Mouse (Mus musculus) forebrain, embryonic 14.5 days (tissue): ENCODE data around the gene Pcsk6. TPM values are rescaled to one million over a fixed set of nuclear protein-coding genes. Genes with fewer than 3 reads are reported as not detected.
A peak's percentile ranks its signal among the peaks of the same experiment; 100 is the strongest.

Experiments
- ATAC-seq: fragments of 200-750 bp; cut with Nextera tagmentation; 2 replicates; pipeline ENCODE4 v1.8.0; 2017; ENCODE audit warnings: mild to moderate bottlenecking, moderate library complexity
- DNase-seq: peaks from one replicate; pipeline ENCODE4 v3.0.0-alpha.2; 2015; ENCODE audit warnings: low spot score
- H3K27ac ChIP-seq: fragments of 300-500 bp; sonication (generic); 2 replicates; pipeline ENCODE4 v1.5.1; 2014; ENCODE audit warnings: low read depth, mild to moderate bottlenecking, control low read depth, low read length, moderate library complexity
- H3K27me3 ChIP-seq: fragments of 300-500 bp; sonication (generic); replicated peaks from 2 replicates; pipeline ENCODE4 v1.6.1; 2014; ENCODE audit warnings: low read length, control low read depth, mixed read lengths; ENCODE audit not compliant: control insufficient read depth, insufficient read depth
- H3K36me3 ChIP-seq: fragments of 300-500 bp; sonication (generic); 2 replicates; pipeline ENCODE4 v1.6.1; 2014; ENCODE audit warnings: low read length, control low read depth; ENCODE audit not compliant: control insufficient read depth, insufficient read depth
- H3K4me1 ChIP-seq: fragments of 300-500 bp; sonication (generic); 2 replicates; pipeline ENCODE4 v1.6.1; 2014; ENCODE audit warnings: antibody characterized with exemption, low read length, control low read depth; ENCODE audit not compliant: control insufficient read depth, insufficient read depth
- H3K4me2 ChIP-seq: fragments of 300-500 bp; sonication (generic); 2 replicates; pipeline ENCODE4 v1.6.1; 2014; ENCODE audit warnings: mild to moderate bottlenecking, control low read depth, low read length
- H3K4me3 ChIP-seq: fragments of 300-500 bp; sonication (generic); 2 replicates; pipeline ENCODE4 v1.5.1; 2014; ENCODE audit warnings: low read depth, low read length, control low read depth
- H3K9ac ChIP-seq: fragments of 300-500 bp; sonication (generic); 2 replicates; pipeline ENCODE4 v1.6.1; 2014; ENCODE audit warnings: mild to moderate bottlenecking, low read length, control low read depth, moderate library complexity
- H3K9me3 ChIP-seq: fragments of 300-500 bp; sonication (generic); replicated peaks from 2 replicates; pipeline ENCODE4 v1.6.1; 2016; ENCODE audit warnings: low read length, control low read depth, mixed read lengths; ENCODE audit not compliant: control insufficient read depth
- WGBS: fragments of 180-500 bp; shearing (Covaris S2); extraction: QIAGEN DNeasy Blood & Tissue Kit; methylation state at CpG from one replicate; pipeline ENCODE4 v1.1.7; 2014; 5-methylcytosine and 5-hydroxymethylcytosine counted together
- polyA plus RNA-seq: library from polyadenylated mRNA; unstranded; fragments of >200 nt; fragmentation: Nextera tagmentation; extraction: Ambion mirVana; gene quantifications from 2 replicates; pipeline ENCODE4 v1.2.1, GENCODE M21; 2014

Gene Pcsk6
- polyA plus RNA-seq, 1 experiment from 2014 or later, result 1.4 TPM

DNA sequence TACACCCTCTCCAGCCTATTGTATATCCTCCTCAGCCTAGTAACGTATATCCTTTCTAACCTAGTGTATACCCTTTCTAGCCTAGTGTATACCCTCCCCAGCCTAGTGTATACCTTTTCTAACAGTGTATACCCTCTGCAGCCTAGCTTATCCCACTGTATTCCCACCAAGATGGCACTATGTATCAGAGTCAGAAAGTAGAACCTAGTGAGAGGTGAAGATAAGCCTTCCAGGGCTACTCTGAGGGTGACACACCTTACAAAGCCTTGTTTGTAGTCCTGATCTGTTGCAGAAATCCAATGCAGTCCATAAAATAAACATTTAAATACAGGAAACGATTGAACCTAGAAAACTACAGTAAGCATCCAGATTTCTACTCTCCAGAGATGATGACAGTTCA is 12.4 kb downstream of the Pcsk6 start:
- ATAC-seq, result no peak
- Histone ChIP-seq H3K4me1 (peaks cover 8% of the 10 kb centered on the region), H3K27ac (no peak overlapping the region), H3K4me3 (no peak overlapping the region), H3K4me2 (no peak overlapping the region), H3K36me3 (no peaks in the 10 kb centered on the region), H3K9ac (no peak overlapping the region), H3K27me3 (no peaks in the 10 kb centered on the region), H3K9me3 (no peaks in the 10 kb centered on the region)
- 93% methylated on average over 2 of the region's 2 CpGs for WGBS
- no peak for DNase-seq

DNA sequence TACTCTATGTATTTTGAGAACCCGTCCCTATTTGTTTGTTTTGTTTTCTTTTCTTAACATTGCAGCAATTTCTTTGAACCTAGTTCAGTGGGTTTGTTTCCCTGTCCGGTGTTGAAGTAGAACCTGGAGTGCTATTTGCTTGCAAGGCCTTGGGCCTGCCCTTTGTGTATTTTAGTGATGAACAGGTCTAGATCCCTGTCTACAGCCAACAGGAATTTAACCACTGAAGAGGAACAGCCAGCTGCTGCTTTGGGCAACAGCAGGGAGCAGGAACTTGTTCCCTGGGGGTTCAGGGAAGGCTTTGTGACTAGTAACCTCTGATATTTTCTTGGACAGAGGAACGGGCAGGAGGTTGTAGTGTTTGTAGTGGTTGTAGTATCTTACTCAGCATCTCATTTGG is 15.1 kb downstream of the Pcsk6 start:
- Histone ChIP-seq H3K4me2 (no peak overlapping the region), H3K4me3 (no peak overlapping the region), H3K9me3 (no peaks in the 10 kb centered on the region), H3K9ac (no peak overlapping the region), H3K27ac (no peak overlapping the region), H3K27me3 (no peaks in the 10 kb centered on the region), H3K4me1 (no peaks in the 10 kb centered on the region; the same call in 1 of the 2 replicates), H3K36me3 (no peaks in the 10 kb centered on the region)
- DNase-seq, result no peak
- 78% methylated on average over 3 of the region's 3 CpGs for WGBS
- no peak for ATAC-seq

GRCm38 (mm10) chr7:65878234-65878633 is 16.7 kb downstream of the Pcsk6 start:
- no peaks in the 10 kb centered on the region for H3K4me1 ChIP-seq

GRCm38 (mm10) chr7:65879330-65879729 is 17.8 kb downstream of the Pcsk6 start:
- no peaks in the 10 kb centered on the region for H3K27me3 ChIP-seq
- no peak for ATAC-seq
- H3K9ac ChIP-seq, result no peak overlapping the region
- H3K36me3 ChIP-seq, result no peaks in the 10 kb centered on the region
- DNase-seq, result no peak
- 71% methylated on average over 9 of the region's 9 CpGs for WGBS
- H3K4me2 ChIP-seq, result no peak overlapping the region
- no peaks in the 10 kb centered on the region for H3K4me1 ChIP-seq
- H3K27ac ChIP-seq, result no peak overlapping the region
- H3K4me3 ChIP-seq, result no peak overlapping the region
- no peaks in the 10 kb centered on the region for H3K9me3 ChIP-seq

More at GRCm38 (mm10) chr7:65878234-65878633, 16.7 kb downstream of the Pcsk6 start:
- Histone ChIP-seq H3K36me3 (no peaks in the 10 kb centered on the region), H3K9ac (no peak overlapping the region), H3K4me2 (no peak overlapping the region), H3K9me3 (no peaks in the 10 kb centered on the region), H3K27me3 (no peaks in the 10 kb centered on the region), H3K27ac (no peak overlapping the region), H3K4me3 (no peak overlapping the region)
- no peak for DNase-seq
- 46% methylated on average over 4 of the region's 4 CpGs for WGBS
- no peak for ATAC-seq

DNA sequence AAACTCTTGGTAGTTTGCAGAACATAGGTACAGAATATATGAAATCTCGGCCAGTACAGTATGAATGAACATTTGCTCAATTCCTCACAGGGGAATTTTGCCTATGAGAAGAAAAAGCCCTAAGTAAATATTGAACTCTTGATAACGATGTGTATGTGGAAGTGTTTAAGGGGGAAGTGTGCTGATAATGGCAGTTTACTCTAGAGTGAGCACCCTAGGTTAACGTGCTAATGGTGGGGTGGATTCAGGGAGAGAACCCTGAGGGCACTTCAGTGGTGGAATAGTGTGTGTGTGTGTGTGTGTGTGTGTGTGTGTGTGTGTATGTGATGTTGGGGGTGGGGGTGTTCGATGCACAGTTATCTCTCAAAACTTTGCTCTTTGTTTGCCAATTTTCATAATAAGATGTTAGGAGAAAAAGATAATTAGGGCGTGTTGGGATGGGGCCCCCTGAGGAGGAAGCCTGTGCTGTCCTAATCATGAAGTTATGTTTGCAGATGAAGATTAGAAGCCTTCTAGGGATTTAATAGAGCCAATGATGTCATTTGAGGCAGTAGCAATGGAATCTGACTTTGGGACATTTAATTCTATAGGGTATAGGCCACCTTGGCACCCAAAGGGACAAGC is 19.2 kb downstream of the Pcsk6 start:
- H3K27ac ChIP-seq, result no peak overlapping the region
- no peak overlapping the region for H3K4me3 ChIP-seq
- DNase-seq, result no peak
- 64% methylated on average over 5 of the region's 5 CpGs for WGBS
- H3K9ac ChIP-seq, result no peak overlapping the region
- no peaks in the 10 kb centered on the region for H3K36me3 ChIP-seq
- no peaks in the 10 kb centered on the region for H3K27me3 ChIP-seq
- ATAC-seq, result no peak
- H3K9me3 ChIP-seq, result no peaks in the 10 kb centered on the region
- no peaks in the 10 kb centered on the region for H3K4me1 ChIP-seq
- no peak overlapping the region for H3K4me2 ChIP-seq

GRCm38 (mm10) chr7:65881290-65881688 is 19.8 kb downstream of the Pcsk6 start:
- DNase-seq, result peak; percentile 43
- H3K27ac ChIP-seq, result no peak overlapping the region
- no peaks in the 10 kb centered on the region for H3K4me1 ChIP-seq
- no peak overlapping the region for H3K4me3 ChIP-seq
- H3K4me2 ChIP-seq, result peak overlapping the region; percentile 31; the same call in 1 of the 2 replicates
- no peak overlapping the region for H3K9ac ChIP-seq
- ATAC-seq, result no peak
- no peaks in the 10 kb centered on the region for H3K9me3 ChIP-seq
- WGBS, result 22% methylated on average over 12 of the region's 12 CpGs
- H3K36me3 ChIP-seq, result no peaks in the 10 kb centered on the region
- no peaks in the 10 kb centered on the region for H3K27me3 ChIP-seq

DNA sequence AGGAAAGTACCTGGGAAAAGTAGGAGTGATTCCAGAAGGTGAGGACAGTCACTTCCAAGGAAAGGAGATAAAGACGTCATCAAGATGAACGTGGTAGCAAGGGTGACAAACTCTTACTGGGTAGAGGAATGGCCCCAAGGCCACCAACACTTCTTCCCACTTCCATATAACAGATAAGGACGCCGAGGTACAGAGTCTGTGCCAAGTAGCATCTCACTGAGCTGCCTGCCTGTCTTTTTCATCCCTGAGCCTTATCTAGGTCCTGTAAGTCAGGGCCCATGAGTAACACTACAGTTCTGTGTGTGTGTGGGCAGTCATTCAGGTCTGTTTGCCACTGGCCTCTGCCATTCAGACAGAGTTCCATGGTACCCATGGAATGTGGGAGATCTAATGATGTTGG is 23.4 kb downstream of the Pcsk6 start:
- no peaks in the 10 kb centered on the region for H3K9me3 ChIP-seq
- ATAC-seq (no peak), DNase-seq (no peak)
- H3K36me3 ChIP-seq, result no peaks in the 10 kb centered on the region
- no peak overlapping the region for H3K27ac ChIP-seq
- no peak overlapping the region for H3K4me2 ChIP-seq
- H3K9ac ChIP-seq, result no peak overlapping the region
- 93% methylated on average over 4 of the region's 4 CpGs for WGBS
- no peaks in the 10 kb centered on the region for H3K27me3 ChIP-seq
- H3K4me3 ChIP-seq, result no peak overlapping the region
- no peaks in the 10 kb centered on the region for H3K4me1 ChIP-seq

DNA sequence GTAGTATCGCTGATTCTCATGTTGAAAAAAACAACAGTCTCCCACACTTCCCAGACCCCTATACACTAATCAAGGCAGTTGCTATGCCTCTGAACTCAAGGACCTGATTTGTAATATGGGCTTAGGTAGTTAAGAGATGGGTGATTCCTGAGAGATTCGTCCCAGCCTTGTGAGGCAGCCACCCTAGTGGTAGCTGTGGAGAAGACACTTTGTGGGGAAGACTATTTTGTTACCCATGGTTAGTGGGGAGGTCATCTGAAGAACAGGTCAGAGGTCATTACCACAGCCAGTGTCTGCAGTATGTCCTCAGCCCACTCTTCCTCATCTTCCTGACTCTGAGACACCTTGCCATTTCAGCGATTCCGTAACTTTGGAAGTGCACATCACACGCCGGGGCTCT is 24.3 kb downstream of the Pcsk6 start:
- Histone ChIP-seq H3K27ac (no peak overlapping the region), H3K36me3 (no peaks in the 10 kb centered on the region), H3K4me2 (no peak overlapping the region), H3K27me3 (no peaks in the 10 kb centered on the region), H3K9me3 (no peaks in the 10 kb centered on the region), H3K9ac (no peak overlapping the region), H3K4me1 (no peaks in the 10 kb centered on the region), H3K4me3 (no peak overlapping the region)
- ATAC-seq (no peak), DNase-seq (no peak)
- 97% methylated on average over 6 of the region's 6 CpGs for WGBS

GRCm38 (mm10) chr7:65891831-65892230 is 30.3 kb downstream of the Pcsk6 start:
- H3K4me1 ChIP-seq, result no peaks in the 10 kb centered on the region
- H3K4me2 ChIP-seq, result no peak overlapping the region
- H3K9ac ChIP-seq, result no peak overlapping the region
- no peak for ATAC-seq
- no peaks in the 10 kb centered on the region for H3K36me3 ChIP-seq
- no peak for DNase-seq
- no peaks in the 10 kb centered on the region for H3K9me3 ChIP-seq
- no peak overlapping the region for H3K27ac ChIP-seq
- H3K27me3 ChIP-seq, result no peaks in the 10 kb centered on the region
- no peak overlapping the region for H3K4me3 ChIP-seq
- WGBS, result 91% methylated on average over 7 of the region's 7 CpGs
